Mouse (Mus musculus): ENCODE measurements around the gene Cmtr1.

Gene Cmtr1

GRCm38 (mm10) chr17:29737849-29738804 lies 77.7 kb downstream of the Cmtr1 start:
- no peak for DNase-seq

- DNase-seq, result no peak
Observed at GRCm38 (mm10) chr17:29747466-29747865, 87.1 kb downstream of the Cmtr1 start.

- DNase-seq, result no peak
Observed at GRCm38 (mm10) chr17:29754510-29754909, 94.1 kb downstream of the Cmtr1 start.

All from B cell, adult 2 months (primary cell).